Mouse (Mus musculus) bone marrow, adult 2 months (tissue): ENCODE data around the gene Cpm.

Experiments used
- CTCF ChIP-seq: fragments of 200-500 bp; IDR thresholded peaks from 2 replicates; pipeline ENCODE4 v1.5.1; 2011; ENCODE audit warnings: low read length, control low read depth; ENCODE audit not compliant: control insufficient read depth, insufficient read depth
- POLR2A ChIP-seq: fragments of 200-500 bp; IDR thresholded peaks from 2 replicates; pipeline ENCODE4 v1.6.1; 2011; ENCODE audit warnings: low read depth, mild to moderate bottlenecking, control low read depth, low read length, borderline replicate concordance; ENCODE audit not compliant: control insufficient read depth

GRCm38 (mm10) chr10:117647964-117648472 is 18.7 kb downstream of the Cpm start:
- no peak for TF ChIP-seq CTCF
- TF ChIP-seq POLR2A = no peak
